Mouse (Mus musculus) layer of hippocampus, adult 8-10 months (tissue): ENCODE data around the gene Map1lc3a. TPM values are rescaled to one million over a fixed set of nuclear protein-coding genes. Genes with fewer than 3 reads are reported as not detected.

Source experiments
- DNase-seq, 2 experiments: peaks; one replicate each; pipeline ENCODE4 v3.0.0; 2022; ENCODE audit warnings: low spot score in 2 of 2
- total RNA-seq, 4 experiments: library from RNA; stranded (reverse); gene quantifications; 2 replicates each; pipeline ENCODE4 v1.2.4; 2022

The Map1lc3a gene
- total RNA-seq, 4 experiments from 2014 or later = 208 to 237 (median 223) TPM

- DNase-seq = no peak
Measured at GRCm38 (mm10) chr2:155285744-155286143, 9.6 kb downstream of the Map1lc3a start.

- no peak for DNase-seq
Measured at GRCm38 (mm10) chr2:155287456-155288250, 11.6 kb downstream of the Map1lc3a start.

- DNase-seq = no peak
Measured at GRCm38 (mm10) chr2:155290066-155290465, 14.0 kb downstream of the Map1lc3a start.

GRCm38 (mm10) chr2:155293382-155293781 is 17.3 kb downstream of the Map1lc3a start:
- no peak for DNase-seq

- DNase-seq = no peak
Measured at GRCm38 (mm10) chr2:155293946-155294345, 17.8 kb downstream of the Map1lc3a start.

GRCm38 (mm10) chr2:155295453-155295852 is 19.4 kb downstream of the Map1lc3a start:
- DNase-seq = no peak

- no peak for DNase-seq
Measured at GRCm38 (mm10) chr2:155299563-155299962, 23.5 kb downstream of the Map1lc3a start.

GRCm38 (mm10) chr2:155308936-155309592 is 33.0 kb downstream of the Map1lc3a start:
- no peak for DNase-seq

GRCm38 (mm10) chr2:155313671-155314070 is 37.6 kb downstream of the Map1lc3a start:
- DNase-seq = no peak

GRCm38 (mm10) chr2:155318618-155319017 is 42.5 kb downstream of the Map1lc3a start:
- no peak for DNase-seq

- DNase-seq = no peak
Measured at GRCm38 (mm10) chr2:155320596-155320995, 44.5 kb downstream of the Map1lc3a start.

GRCm38 (mm10) chr2:155326001-155326400 is 49.9 kb downstream of the Map1lc3a start:
- no peak for DNase-seq

Other genes with a start within 250 kb of the Map1lc3a start
- 10 to 100 TPM; 14.8 to 16.8 (median 16.3) TPM for gene Ahcy, start 201.8 kb upstream of the Map1lc3a start, total RNA-seq
- gene Itch, start 142.8 kb upstream of the Map1lc3a start, total RNA-seq = 10 to 100 TPM; 49.5 to 73.0 (median 63.1) TPM
- 100 to 1,000 TPM; 215 to 277 (median 238) TPM for gene Dynlrb1, start 39.8 kb upstream of the Map1lc3a start, total RNA-seq
- 10 to 100 TPM; 27.7 to 32.6 (median 30.2) TPM for gene Pigu, start 81.1 kb downstream of the Map1lc3a start, total RNA-seq
- 100 to 1,000 TPM; 108 to 119 (median 111) TPM for gene Trp53inp2, start 104.8 kb downstream of the Map1lc3a start, total RNA-seq
- gene Ncoa6, start 197.6 kb downstream of the Map1lc3a start, total RNA-seq = 10 to 100 TPM; 58.1 to 63.8 (median 62.3) TPM
- gene Acss2, start 241.7 kb downstream of the Map1lc3a start, total RNA-seq = 10 to 100 TPM; 61.2 to 72.6 (median 61.8) TPM
- 100 to 1,000 TPM; 112 to 119 (median 115) TPM for gene Ggt7, start 241.9 kb downstream of the Map1lc3a start, total RNA-seq